Mouse (Mus musculus) CH12.LX (cell line): ENCODE results near the gene 1810046K07Rik.

Experiments
- CHD2 ChIP-seq: IDR thresholded peaks from 2 replicates; pipeline ENCODE4 v1.6.1; 2011; ENCODE audit warnings: low read length, improper control_type of control experiment
- CTCF ChIP-seq, 2 experiments: IDR thresholded peaks in 1 of 2; conservative IDR thresholded peaks in 1 of 2; 2 replicates each; pipeline ENCODE4 v1.5.1; 2011 to 2012; ENCODE audit warnings: low read depth in 2 of 2, low read length in 2 of 2, improper control_type of control experiment in 1 of 2, inconsistent platforms in 1 of 2, mild to moderate bottlenecking in 1 of 2, moderate library complexity in 1 of 2
- E2F4 ChIP-seq: IDR thresholded peaks from 2 replicates; pipeline ENCODE4 v1.6.1; 2011; ENCODE audit warnings: low read depth, low read length, improper control_type of control experiment; ENCODE audit not compliant: insufficient replicate concordance
- ELF1 ChIP-seq: IDR thresholded peaks from 2 replicates; pipeline ENCODE4 v1.6.1; 2014; ENCODE audit warnings: low read depth, mild to moderate bottlenecking, inconsistent platforms, low read length, improper control_type of control experiment
- EP300 ChIP-seq: IDR thresholded peaks from 2 replicates; pipeline ENCODE4 v1.6.1; 2011; ENCODE audit warnings: low read length, improper control_type of control experiment
- GABPA ChIP-seq: IDR thresholded peaks from 2 replicates; pipeline ENCODE4 v1.6.1; 2012; ENCODE audit warnings: low read depth, low read length, improper control_type of control experiment, inconsistent platforms; ENCODE audit not compliant: insufficient replicate concordance
- MAZ ChIP-seq: IDR thresholded peaks from 2 replicates; pipeline ENCODE4 v1.6.1; 2012; ENCODE audit warnings: low read depth, mild to moderate bottlenecking, inconsistent platforms, low read length, improper control_type of control experiment, moderate library complexity
- MEF2A ChIP-seq: IDR thresholded peaks from 2 replicates; pipeline ENCODE4 v1.6.1; 2014; ENCODE audit warnings: low read depth, mild to moderate bottlenecking, inconsistent platforms, low read length, improper control_type of control experiment, borderline replicate concordance
- NRF1 ChIP-seq: IDR thresholded peaks from 2 replicates; pipeline ENCODE4 v1.6.1; 2014; ENCODE audit warnings: low read depth, mild to moderate bottlenecking, inconsistent platforms, low read length, improper control_type of control experiment, moderate library complexity
- POLR2A ChIP-seq: IDR thresholded peaks from 2 replicates; pipeline ENCODE4 v1.6.1; 2011; ENCODE audit warnings: low read depth, mild to moderate bottlenecking, improper control_type of control experiment, low read length
- POLR2AphosphoS2 ChIP-seq: IDR thresholded peaks from 2 replicates; pipeline ENCODE4 v1.6.1; 2011; ENCODE audit warnings: low read depth, low read length, improper control_type of control experiment
- TBP ChIP-seq: conservative IDR thresholded peaks from 2 replicates; pipeline ENCODE4 v1.6.1; 2011; ENCODE audit warnings: low read depth, low read length, improper control_type of control experiment
- USF2 ChIP-seq: conservative IDR thresholded peaks from 2 replicates; pipeline ENCODE4 v1.6.1; 2011; ENCODE audit warnings: low read depth, low read length, improper control_type of control experiment

DNA sequence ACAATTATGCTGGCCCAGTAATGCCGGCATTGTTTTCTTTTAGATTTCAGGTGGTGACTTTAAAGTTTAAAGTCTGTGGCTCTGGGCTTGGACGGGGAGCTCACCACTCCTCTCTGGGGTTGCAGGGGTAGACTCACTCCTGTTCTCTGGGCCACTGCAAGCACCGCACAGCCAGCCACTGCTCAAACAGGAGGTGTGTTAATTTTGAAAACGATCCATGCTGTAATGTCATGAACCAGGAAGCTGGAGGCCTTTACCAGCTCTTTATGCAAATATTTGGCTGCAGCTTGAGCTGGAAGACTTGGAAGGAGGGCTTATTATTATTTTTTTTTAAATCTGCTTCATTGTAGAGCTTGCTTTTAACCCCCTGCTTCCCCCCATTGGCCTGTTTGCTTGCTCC, 54.0 kb downstream of the 1810046K07Rik start:
- TF ChIP-seq GABPA, result no peak
- no peak for TF ChIP-seq USF2
- TF ChIP-seq POLR2AphosphoS2, result no peak
- no peak for TF ChIP-seq TBP
- no peak for TF ChIP-seq E2F4
- no peak for TF ChIP-seq CTCF (conservative IDR thresholded peaks at IDR 0.05 in 1 of 2, IDR thresholded peaks at IDR 0.05 in 1 of 2; ENCODE audit: low read depth in 2 of 2, low read length in 2 of 2)
- TF ChIP-seq EP300, result no peak
- no peak for TF ChIP-seq POLR2A
- TF ChIP-seq ELF1, result peak; percentile 59
- TF ChIP-seq NRF1, result no peak
- TF ChIP-seq MEF2A, result no peak
- no peak for TF ChIP-seq MAZ
- no peak for TF ChIP-seq CHD2
